Mouse (Mus musculus): ENCODE measurements around the gene Ank2.

GRCm38 (mm10) chr3:127188789-127189128, 310.4 kb downstream of the Ank2 start:
- no peak for TF ChIP-seq POLR2A (IDR thresholded peaks at IDR 0.05; ENCODE audit: insufficient read depth, low read depth, low read length)
- no peak for TF ChIP-seq CTCF (IDR thresholded peaks at IDR 0.05)

All from heart, adult 2 months (tissue).